Mouse (Mus musculus): Measurements from ENCODE around the gene Bbip1. TPM values are rescaled to one million over a fixed set of nuclear protein-coding genes. Genes with fewer than 3 reads are reported as not detected.

Gene Bbip1
- polyA plus RNA-seq, 1 experiment from 2014 or later, result 69.7 TPM

DNA sequence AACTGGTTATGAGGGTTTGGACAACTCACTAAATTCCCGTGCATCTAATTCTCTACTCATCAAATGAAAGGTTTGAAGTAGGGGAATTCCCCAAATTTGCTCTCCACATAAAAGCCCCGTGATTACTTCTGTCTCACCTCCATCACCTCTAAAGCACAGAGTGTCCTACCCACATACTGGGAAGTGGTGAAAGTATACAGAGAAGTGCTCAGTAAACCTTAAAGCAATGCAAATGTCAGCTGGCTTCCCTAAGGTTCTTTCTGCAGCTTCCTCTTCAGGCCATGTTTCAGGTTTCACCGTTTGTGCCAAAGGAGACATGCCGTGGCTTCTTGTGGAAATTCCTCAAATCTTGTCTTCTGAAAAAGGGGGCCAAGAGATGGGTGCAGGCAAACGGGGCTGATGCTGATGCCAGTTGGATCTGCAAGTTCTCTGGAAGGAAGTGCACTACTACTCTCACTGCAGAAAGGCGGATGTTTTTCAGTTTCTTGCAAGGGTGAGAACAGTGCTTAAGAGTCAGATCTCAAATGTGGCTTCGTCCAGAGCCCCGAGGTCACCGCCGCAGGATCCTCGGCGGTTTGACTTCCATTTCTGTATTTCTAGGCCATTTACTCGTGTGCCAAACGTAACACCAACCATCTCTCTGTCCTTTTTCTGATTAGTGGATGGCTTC is 44.4 kb downstream of the Bbip1 start:
- peaks cover 17% of the 10 kb centered on the region for H3K4me1 ChIP-seq (ENCODE audit: control insufficient read depth, insufficient read depth, low read length)
- no peak overlapping the region for H3K4me2 ChIP-seq
- H3K27ac ChIP-seq (ENCODE audit: low read depth, low read length), result no peak overlapping the region
- no peaks in the 10 kb centered on the region for H3K36me3 ChIP-seq (ENCODE audit: control insufficient read depth, insufficient read depth, low read length)
- H3K9me3 ChIP-seq (replicated peaks; ENCODE audit: control insufficient read depth, low read length), result no peaks in the 10 kb centered on the region
- no peaks in the 10 kb centered on the region for H3K27me3 ChIP-seq (ENCODE audit: control insufficient read depth, insufficient read depth, low read length)
- 75% methylated on average over 14 of the region's 14 CpGs for WGBS (ENCODE audit: insufficient replicate concordance)
- no peak for ATAC-seq (replicated peaks; ENCODE audit: insufficient number of reproducible peaks, low FRiP score, low TSS enrichment)
- H3K9ac ChIP-seq (ENCODE audit: low read depth, low read length), result no peak overlapping the region
- H3K4me3 ChIP-seq (ENCODE audit: low read depth, low read length), result no peak overlapping the region

DNA sequence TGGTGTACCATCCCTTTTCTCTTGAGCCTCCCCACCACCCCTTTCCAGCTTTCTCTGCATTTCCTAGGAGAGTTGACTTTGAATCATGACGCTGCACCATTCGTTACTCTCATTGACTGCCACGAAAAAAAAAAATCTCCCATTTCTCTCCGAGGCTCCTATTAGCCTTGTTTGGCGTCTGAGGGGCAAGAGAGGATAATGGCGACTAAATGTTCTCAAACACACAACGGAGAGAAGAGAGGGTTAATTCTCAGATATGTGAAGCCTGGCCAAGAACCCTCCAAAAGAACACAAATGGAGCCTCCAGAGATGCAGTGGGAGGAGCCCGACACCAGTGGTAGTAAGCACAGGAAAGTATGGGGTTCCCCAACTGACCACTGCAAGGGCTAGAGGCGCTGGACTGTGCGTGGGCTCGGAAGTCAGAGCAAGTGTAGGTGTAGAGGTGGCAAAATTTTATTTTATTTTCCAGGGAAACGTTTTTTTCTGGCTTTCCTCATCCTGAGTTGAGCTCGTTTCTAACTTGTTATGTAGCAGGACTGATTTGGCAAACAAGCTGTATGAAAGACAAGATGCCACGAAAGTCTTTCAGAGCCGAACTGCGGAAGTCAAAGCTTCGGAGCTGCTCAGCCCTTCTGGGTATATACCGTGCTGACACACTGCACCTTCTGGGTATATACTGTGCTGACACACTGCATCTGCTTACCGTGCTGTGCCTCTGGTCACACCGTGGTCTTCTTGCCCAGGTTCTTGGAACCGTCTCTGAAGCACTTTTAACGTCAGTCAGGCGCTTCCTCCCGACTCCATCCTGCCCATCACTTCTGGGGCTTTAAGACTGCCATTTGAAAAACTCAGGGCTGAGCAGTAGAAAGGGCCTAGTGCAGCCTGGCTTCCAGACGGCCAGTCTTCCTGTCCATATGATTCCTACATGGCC is 45.2 kb downstream of the Bbip1 start:
- H3K9ac ChIP-seq (ENCODE audit: low read depth, low read length), result no peak overlapping the region
- no peaks in the 10 kb centered on the region for H3K27me3 ChIP-seq (ENCODE audit: control insufficient read depth, insufficient read depth, low read length)
- H3K36me3 ChIP-seq (ENCODE audit: control insufficient read depth, insufficient read depth, low read length), result no peaks in the 10 kb centered on the region
- peaks cover 13% of the 10 kb centered on the region for H3K4me1 ChIP-seq (ENCODE audit: control insufficient read depth, insufficient read depth, low read length)
- WGBS (ENCODE audit: insufficient replicate concordance), result 79% methylated on average over 25 of the region's 25 CpGs
- H3K9me3 ChIP-seq (replicated peaks; ENCODE audit: control insufficient read depth, low read length), result no peaks in the 10 kb centered on the region
- no peak overlapping the region for H3K4me3 ChIP-seq (ENCODE audit: low read depth, low read length)
- no peak overlapping the region for H3K4me2 ChIP-seq
- no peak overlapping the region for H3K27ac ChIP-seq (ENCODE audit: low read depth, low read length)
- ATAC-seq (replicated peaks; ENCODE audit: insufficient number of reproducible peaks, low FRiP score, low TSS enrichment), result no peak

DNA sequence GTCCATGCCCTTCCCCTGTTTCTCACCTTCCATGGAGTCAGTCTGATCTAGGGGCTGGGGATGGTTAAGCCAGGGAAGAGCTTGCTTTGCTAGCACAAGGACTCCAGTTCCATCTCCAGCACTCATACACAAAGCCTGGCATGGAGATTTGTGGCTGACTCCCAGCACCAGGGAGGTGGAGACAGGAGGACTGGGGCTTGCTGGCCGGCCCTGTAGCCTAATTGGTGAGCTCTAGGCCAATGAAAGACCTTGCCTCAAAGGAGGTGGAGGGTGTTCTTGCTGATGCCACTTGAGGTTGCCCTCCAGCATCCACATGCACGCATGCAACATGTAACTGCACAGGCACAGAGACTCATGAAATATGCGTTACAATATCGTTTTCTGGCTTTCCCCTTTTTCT is 45.9 kb downstream of the Bbip1 start:
- Histone ChIP-seq H3K4me1 (ENCODE audit: control insufficient read depth, insufficient read depth, low read length) (peaks cover 13% of the 10 kb centered on the region), H3K36me3 (ENCODE audit: control insufficient read depth, insufficient read depth, low read length) (no peaks in the 10 kb centered on the region), H3K27ac (ENCODE audit: low read depth, low read length) (no peak overlapping the region), H3K9me3 (replicated peaks; ENCODE audit: control insufficient read depth, low read length) (no peaks in the 10 kb centered on the region), H3K9ac (ENCODE audit: low read depth, low read length) (no peak overlapping the region), H3K27me3 (ENCODE audit: control insufficient read depth, insufficient read depth, low read length) (no peaks in the 10 kb centered on the region), H3K4me3 (ENCODE audit: low read depth, low read length) (no peak overlapping the region), H3K4me2 (no peak overlapping the region)
- 72% methylated on average over 4 of the region's 4 CpGs for WGBS (ENCODE audit: insufficient replicate concordance)
- no peak for ATAC-seq (replicated peaks; ENCODE audit: insufficient number of reproducible peaks, low FRiP score, low TSS enrichment)

DNA sequence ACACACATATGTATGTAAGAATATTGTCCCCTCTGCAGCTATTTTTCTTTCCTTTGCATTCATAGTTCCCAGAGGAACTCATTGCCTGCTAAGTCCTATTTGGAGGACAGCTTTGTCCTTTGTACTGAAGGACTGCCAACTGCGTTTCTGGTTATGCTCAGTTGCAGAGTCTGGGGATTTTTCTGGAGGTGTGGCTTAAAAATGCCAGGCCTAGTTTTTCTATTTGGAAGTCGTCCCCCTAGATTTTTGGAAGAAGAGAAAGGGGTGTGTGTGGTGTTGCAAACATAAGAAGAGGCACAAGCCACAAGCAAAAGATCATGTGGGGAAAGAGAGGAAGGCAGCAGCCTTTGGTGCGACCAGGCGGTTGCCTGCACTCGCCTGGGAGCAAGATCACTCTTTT is 46.4 kb downstream of the Bbip1 start:
- Histone ChIP-seq H3K9ac (ENCODE audit: low read depth, low read length) (no peak overlapping the region), H3K27me3 (ENCODE audit: control insufficient read depth, insufficient read depth, low read length) (no peaks in the 10 kb centered on the region), H3K9me3 (replicated peaks; ENCODE audit: control insufficient read depth, low read length) (no peaks in the 10 kb centered on the region), H3K4me1 (ENCODE audit: control insufficient read depth, insufficient read depth, low read length) (peaks cover 13% of the 10 kb centered on the region), H3K27ac (ENCODE audit: low read depth, low read length) (no peak overlapping the region), H3K4me2 (no peak overlapping the region), H3K4me3 (ENCODE audit: low read depth, low read length) (no peak overlapping the region), H3K36me3 (ENCODE audit: control insufficient read depth, insufficient read depth, low read length) (no peaks in the 10 kb centered on the region)
- 66% methylated on average over 5 of the region's 5 CpGs for WGBS (ENCODE audit: insufficient replicate concordance)
- ATAC-seq (replicated peaks; ENCODE audit: insufficient number of reproducible peaks, low FRiP score, low TSS enrichment), result no peak

DNA sequence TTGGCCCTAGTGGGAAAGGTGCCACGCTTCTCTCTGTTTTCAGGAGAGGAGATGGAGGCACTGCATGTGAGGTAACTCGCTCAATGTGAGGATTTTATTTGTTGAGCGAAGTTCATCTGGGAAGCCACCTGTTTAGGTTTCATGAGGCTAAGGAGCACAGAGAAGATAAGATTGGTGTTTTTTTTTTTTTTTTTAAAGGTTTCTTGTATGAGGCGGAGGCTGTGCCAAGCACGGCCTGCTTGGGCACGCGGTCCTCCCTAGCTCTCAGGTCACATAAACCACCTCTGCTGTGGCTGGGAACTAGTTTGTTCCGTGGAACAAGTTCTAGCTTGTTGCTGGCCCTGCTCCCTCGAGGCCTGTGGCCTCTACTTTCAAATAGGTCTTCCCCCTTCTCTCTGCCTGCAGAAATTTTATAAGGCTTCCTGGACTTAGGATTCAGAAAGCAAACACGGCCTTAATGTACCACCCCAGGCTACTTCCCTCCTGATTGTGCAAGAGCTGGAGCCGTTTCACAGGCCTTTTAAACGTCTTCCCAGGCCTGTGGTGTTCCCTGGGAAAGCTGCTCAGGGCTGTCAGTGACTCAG is 49.8 kb downstream of the Bbip1 start:
- Histone ChIP-seq H3K27me3 (ENCODE audit: control insufficient read depth, insufficient read depth, low read length) (no peaks in the 10 kb centered on the region), H3K9ac (ENCODE audit: low read depth, low read length) (no peak overlapping the region), H3K36me3 (ENCODE audit: control insufficient read depth, insufficient read depth, low read length) (no peaks in the 10 kb centered on the region), H3K4me3 (ENCODE audit: low read depth, low read length) (no peak overlapping the region), H3K27ac (ENCODE audit: low read depth, low read length) (no peak overlapping the region), H3K4me2 (no peak overlapping the region), H3K4me1 (ENCODE audit: control insufficient read depth, insufficient read depth, low read length) (peaks cover 8% of the 10 kb centered on the region; the same call in 1 of the 2 replicates), H3K9me3 (replicated peaks; ENCODE audit: control insufficient read depth, low read length) (no peaks in the 10 kb centered on the region)
- WGBS (ENCODE audit: insufficient replicate concordance), result 73% methylated on average over 12 of the region's 12 CpGs
- ATAC-seq (replicated peaks; ENCODE audit: insufficient number of reproducible peaks, low FRiP score, low TSS enrichment), result no peak

DNA sequence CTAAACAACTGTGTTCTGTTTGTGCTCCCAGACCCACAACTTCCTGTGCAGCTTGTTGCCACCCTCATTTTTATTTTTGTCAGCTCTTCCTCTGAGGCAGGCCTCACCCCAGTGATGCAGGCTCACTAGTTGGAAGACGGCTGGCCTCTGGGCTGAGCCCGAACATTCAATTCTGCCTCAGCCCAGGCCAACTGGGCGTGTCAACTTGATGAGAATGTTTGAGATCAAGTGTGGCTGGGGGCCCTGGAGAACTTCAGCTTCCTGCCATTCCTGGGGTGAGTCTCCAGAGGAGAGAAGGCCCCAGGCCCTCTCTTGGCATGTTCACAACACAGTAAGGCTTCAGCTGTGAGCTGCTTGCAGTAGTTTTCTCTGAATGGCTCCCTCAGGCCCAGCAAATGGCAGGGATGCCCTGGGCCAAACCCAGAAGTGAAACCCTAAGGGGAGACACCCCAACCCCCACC is 50.7 kb downstream of the Bbip1 start:
- WGBS (ENCODE audit: insufficient replicate concordance), result 57% methylated on average over 3 of the region's 3 CpGs
- H3K27ac ChIP-seq (ENCODE audit: low read depth, low read length), result no peak overlapping the region
- no peaks in the 10 kb centered on the region for H3K27me3 ChIP-seq (ENCODE audit: control insufficient read depth, insufficient read depth, low read length)
- no peak for ATAC-seq (replicated peaks; ENCODE audit: insufficient number of reproducible peaks, low FRiP score, low TSS enrichment)
- H3K4me3 ChIP-seq (ENCODE audit: low read depth, low read length), result no peak overlapping the region
- no peaks in the 10 kb centered on the region for H3K36me3 ChIP-seq (ENCODE audit: control insufficient read depth, insufficient read depth, low read length)
- H3K4me2 ChIP-seq, result no peak overlapping the region
- H3K9ac ChIP-seq (ENCODE audit: low read depth, low read length), result no peak overlapping the region
- no peaks in the 10 kb centered on the region for H3K9me3 ChIP-seq (replicated peaks; ENCODE audit: control insufficient read depth, low read length)
- peaks cover 8% of the 10 kb centered on the region; the same call in 1 of the 2 replicates for H3K4me1 ChIP-seq (ENCODE audit: control insufficient read depth, insufficient read depth, low read length)

DNA sequence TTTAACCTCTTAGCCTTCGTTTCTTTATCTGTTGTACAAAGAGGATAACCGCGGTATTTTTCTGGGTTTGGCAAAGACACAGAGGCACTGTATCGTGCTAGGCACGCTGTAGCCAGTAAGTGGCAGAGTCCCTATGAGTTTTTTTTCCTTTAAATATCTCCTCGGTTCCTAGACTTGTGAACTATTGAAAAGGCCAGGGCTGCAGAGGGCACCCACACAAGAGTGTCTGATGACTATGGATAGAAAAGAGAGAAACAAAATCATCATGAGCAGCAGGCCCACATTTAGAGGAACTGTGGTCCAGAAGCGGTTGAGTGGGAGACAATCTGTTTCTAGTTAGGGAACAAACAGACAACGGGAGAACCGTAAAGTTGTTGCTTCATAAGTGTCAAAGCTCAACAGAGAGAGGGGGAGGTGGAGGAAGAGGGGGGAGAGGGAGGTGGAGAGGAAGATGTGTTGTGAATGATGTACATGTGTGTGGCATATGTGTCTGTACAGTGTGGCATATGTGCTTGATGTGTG is 51.5 kb downstream of the Bbip1 start:
- H3K27ac ChIP-seq (ENCODE audit: low read depth, low read length), result no peak overlapping the region
- no peaks in the 10 kb centered on the region for H3K36me3 ChIP-seq (ENCODE audit: control insufficient read depth, insufficient read depth, low read length)
- H3K4me2 ChIP-seq, result no peak overlapping the region
- ATAC-seq (replicated peaks; ENCODE audit: insufficient number of reproducible peaks, low FRiP score, low TSS enrichment), result no peak
- no peaks in the 10 kb centered on the region for H3K27me3 ChIP-seq (ENCODE audit: control insufficient read depth, insufficient read depth, low read length)
- H3K9me3 ChIP-seq (replicated peaks; ENCODE audit: control insufficient read depth, low read length), result no peaks in the 10 kb centered on the region
- no peak overlapping the region for H3K9ac ChIP-seq (ENCODE audit: low read depth, low read length)
- peaks cover 8% of the 10 kb centered on the region; the same call in 1 of the 2 replicates for H3K4me1 ChIP-seq (ENCODE audit: control insufficient read depth, insufficient read depth, low read length)
- no peak overlapping the region for H3K4me3 ChIP-seq (ENCODE audit: low read depth, low read length)
- WGBS (ENCODE audit: insufficient replicate concordance), result 60% methylated on average over 9 of the region's 9 CpGs

DNA sequence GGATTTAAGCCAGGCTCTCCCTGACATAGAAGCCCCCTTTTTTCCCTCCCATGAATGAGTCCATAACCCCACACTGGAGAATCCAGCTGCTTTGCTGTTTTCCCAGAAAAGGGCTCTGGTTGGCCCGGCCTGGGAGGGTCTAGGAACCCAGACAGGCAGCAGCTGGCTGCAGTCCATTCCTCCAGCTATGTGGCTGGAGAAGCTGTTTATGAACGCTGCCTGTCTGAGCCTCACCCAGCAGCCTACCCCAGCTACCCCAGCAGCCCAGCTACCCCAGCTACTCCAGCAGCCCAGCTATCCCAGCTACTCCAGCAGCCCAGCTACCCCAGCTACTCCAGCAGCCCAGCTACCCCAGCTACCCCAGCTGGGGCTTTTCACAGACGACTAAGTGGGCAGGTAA is 52.4 kb downstream of the Bbip1 start, which contains the start of gene Pdcd4:
Pdcd4 (plus strand) TSS at position 171 of the 400 bp plus-strand sequence.
- Histone ChIP-seq H3K4me3 (ENCODE audit: low read depth, low read length) (no peak within 1 kb of the TSS), H3K36me3 (ENCODE audit: control insufficient read depth, insufficient read depth, low read length) (no peaks in the 10 kb centered on the region), H3K9ac (ENCODE audit: low read depth, low read length) (no peak within 1 kb of the TSS), H3K9me3 (replicated peaks; ENCODE audit: control insufficient read depth, low read length) (no peaks in the 10 kb centered on the region), H3K4me1 (ENCODE audit: control insufficient read depth, insufficient read depth, low read length) (peaks cover 8% of the 10 kb centered on the region; the same call in 1 of the 2 replicates), H3K4me2 (no peak within 1 kb of the TSS), H3K27ac (ENCODE audit: low read depth, low read length) (no peak within 1 kb of the TSS), H3K27me3 (ENCODE audit: control insufficient read depth, insufficient read depth, low read length) (no peaks in the 10 kb centered on the region)
- ATAC-seq (replicated peaks; ENCODE audit: insufficient number of reproducible peaks, low FRiP score, low TSS enrichment), result no peak
- WGBS (ENCODE audit: insufficient replicate concordance), result 40% methylated on average over 3 of the region's 3 CpGs
